Mouse (Mus musculus) frontal cortex, adult 2 months (tissue): ENCODE data around the gene Arl6ip5. TPM values are rescaled to one million over a fixed set of nuclear protein-coding genes. Genes with fewer than 3 reads are reported as not detected.

Experiments used
- DNase-seq, 2 experiments: peaks; one replicate each; pipeline ENCODE4 v3.0.0; 2022; ENCODE audit warnings: low spot score in 1 of 2; ENCODE audit errors: extremely low spot score in 1 of 2
- polyA plus RNA-seq: library from polyadenylated mRNA; depleted of rRNA; stranded (reverse); fragments of >200 nt; gene quantifications from 2 replicates; pipeline ENCODE4 v1.2.3, GENCODE M21; 2012; rRNA removed

Arl6ip5 gene
- polyA plus RNA-seq, 1 experiment = 175 TPM

DNA sequence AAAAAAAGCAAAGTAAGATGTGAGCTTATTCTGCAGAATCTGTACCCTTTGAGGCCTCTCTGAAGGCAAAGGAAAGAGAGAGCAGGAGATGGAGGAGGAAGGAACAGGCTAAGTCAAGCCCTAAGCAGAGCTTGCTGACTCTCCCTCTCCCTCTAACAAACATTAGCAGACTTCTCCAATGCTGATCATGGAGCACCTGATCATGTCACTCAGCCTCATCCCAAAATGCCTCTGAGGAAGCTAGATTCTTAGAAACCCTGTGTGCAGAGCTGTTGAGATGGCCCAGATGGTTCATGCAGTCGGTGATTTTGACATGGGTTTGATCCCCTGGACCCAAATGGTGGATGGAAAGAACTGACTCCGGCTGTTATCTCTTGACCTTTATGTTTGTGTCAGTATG is 56.6 kb downstream of the Arl6ip5 start:
- DNase-seq = no peak

DNA sequence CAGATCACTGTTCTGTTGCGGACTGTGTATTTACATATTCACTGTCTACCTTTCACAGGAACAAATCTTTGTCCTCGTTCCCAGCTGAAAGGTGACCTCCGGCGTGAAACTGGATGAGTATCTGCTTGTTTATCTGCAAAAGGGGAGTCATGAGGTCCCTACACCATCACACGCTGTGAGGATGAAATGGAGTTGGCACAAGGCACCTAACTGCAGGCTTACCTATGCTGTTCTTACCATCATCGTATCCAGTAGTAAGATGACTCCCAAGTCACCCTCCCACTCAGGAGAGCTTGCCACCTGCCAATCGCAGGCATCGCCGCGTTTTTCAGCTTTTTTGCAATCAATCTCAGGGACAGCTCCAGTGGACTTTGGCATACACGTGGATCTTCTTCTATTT is 59.1 kb downstream of the Arl6ip5 start:
- no peak for DNase-seq

DNA sequence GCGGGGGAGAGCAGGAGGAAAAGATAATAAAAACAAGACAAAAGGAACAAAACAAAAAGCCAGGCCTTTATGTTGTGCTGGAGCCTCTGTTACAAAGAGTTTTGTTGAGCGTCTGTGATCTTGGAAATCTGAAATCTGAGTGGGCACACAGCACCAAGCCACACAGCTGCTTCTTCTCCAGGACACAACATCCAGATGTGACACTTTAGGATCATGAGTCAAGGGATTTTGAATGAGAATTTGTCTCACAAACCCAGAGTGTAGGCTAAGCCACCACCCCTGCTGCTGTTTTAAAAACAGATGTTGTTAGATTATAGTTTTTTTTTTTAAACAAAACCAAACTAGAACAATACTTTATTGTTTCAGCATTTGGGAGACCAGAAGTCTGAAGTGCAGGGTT is 61.9 kb downstream of the Arl6ip5 start:
- no peak for DNase-seq

DNA sequence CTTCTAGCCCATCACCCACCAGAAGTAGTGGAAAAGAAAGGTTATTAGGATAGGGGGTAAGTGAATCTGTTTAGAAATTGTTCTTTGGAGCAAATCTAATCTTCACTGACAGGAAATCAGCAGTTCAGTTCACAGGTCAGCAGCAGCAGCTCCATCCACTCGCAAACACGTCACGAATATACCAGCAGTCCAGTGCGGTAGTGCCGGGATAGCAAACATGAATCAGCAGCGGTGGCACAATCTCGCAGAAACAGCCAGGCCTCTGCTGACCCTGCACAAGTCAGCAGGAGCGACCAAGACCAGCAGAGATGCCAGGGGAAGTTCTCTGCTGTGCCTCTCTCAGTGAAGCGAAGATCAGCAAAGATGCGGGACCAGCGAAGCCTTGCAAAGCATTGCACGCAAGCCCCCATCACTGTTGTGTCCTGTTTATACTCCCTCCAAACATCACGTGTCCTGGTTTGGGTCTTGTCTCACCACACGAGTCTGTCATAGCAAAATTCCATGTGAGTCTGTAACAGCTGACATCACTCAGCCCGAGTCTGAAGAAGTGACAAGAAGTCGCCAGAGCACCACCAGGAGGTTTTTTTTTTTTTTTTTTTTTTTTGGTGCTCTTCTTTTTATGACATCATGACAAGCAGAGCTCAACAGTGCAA is 62.7 kb downstream of the Arl6ip5 start:
- no peak for DNase-seq

DNA sequence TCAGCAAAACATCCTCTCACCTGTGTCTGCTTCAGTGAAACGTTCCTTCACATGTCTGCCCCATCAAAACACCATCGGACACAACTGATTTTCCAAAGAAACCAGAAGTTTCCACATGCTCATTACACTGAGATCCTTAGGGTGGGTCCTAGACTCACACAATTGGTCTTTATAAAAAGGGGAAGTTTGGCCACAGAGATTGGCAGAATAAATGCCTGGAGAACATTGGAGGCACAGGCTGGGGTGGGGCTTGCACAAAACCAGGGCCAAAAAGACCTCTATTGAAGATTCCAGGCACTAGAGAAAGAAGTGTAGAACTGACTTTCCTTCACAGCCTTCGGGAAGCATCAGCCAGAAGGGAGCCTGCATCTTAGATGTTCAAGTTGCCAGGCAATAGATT is 63.3 kb downstream of the Arl6ip5 start:
- DNase-seq = no peak

DNA sequence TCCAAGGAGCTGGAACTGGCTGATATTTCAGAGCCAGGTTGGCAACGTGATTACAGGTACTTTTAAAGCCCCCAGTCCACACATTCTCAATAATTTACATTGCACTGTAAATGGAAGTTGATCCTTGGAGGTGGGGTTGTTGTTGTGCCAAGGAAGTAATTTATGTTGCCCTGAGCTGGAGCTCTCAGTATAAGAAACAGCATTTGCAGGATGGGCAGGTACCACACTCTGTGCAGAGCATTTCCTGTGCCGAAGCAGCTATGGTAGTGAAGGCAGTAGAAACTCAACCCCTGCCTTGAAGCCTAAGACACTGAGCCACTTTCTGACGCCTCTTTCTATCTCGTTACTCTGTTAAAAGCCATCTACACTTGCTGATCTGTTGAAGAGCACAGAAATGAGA is 65.3 kb downstream of the Arl6ip5 start:
- no peak for DNase-seq

DNA sequence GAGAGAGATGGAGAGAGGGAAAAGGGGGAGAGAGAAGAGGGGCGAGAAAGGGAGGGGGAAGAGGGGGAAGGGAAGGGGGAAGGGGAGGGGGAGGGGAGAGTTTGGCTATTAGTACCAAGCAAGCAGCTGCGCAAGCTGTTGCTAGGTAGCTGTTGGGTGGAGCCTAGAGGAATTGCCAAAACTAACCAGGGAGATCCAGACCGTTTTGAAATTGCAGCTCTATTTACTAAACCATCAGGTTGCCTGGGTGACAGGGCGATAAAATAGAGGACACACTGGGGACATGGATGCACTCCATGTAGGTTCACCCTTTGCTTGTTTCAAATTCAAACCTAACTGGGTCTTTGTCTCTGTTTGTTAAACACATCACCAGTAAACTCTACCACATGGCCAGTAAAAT is 65.9 kb downstream of the Arl6ip5 start:
- no peak for DNase-seq

DNA sequence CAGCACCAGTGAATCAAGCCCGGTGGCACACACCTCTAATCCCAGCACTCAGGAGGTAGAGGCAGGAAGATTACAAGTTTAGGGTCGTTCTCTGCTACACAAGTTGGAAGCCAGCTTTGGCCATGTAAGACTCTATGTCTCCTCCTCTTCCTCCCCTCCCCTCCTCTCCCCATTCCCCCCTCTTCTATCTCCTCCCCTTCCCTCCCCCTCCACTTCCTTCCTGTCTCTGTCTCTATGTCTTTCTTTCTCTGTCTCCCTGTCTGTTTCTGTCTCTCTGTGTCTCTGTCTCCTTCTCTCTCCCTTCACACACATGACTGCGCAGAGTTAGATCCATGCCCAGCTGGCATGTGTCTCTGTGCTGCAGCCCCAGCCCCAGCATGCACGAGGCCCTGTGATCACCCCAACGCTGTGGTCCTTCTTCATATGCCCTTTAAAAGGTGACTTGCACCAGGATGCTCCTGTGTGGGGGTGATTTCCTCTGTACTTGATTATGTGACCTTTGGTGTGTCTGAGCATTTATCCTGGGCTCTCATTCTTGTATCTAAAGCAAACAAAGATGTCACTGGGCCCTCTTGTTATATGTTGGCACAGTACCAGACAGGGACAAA is 66.5 kb downstream of the Arl6ip5 start:
- DNase-seq = no peak

DNA sequence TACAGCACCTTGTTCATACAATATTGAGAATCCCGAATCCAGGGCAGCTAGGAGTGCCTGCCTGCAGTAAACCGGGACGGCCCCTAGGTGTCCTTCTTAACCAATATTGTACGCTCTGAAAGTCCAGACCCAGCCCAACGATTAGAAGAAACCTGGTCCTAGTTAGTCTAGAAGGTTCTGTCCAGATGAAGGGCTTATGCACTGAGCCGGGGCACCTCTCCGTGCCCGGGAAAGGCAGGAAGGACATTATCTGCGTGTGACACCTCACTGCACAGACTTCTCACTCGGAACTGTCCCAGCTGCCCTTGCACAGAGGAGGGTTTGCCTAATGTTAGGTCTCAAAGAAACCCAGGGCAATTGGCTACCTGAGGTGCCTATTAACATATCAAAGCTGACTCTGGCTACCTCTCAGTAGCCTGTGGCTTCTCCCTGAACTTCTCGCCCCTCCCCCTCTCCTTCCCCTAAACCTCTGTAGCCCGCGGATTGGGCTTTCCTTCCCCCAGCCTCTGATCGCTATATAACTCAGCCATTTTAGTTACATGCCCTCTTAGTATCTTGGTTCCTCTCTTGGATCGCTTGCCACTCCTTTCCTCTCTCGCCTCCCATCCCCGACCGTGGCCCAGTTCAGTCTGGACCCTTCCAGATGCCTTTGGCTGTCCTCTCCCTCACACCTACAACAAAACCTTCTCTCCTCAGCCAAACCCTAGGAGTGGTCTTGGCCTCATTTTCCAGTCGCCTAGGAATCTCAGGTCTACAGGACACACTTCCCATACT is 67.7 kb downstream of the Arl6ip5 start:
- peak; percentile 53 to 89 for DNase-seq

DNA sequence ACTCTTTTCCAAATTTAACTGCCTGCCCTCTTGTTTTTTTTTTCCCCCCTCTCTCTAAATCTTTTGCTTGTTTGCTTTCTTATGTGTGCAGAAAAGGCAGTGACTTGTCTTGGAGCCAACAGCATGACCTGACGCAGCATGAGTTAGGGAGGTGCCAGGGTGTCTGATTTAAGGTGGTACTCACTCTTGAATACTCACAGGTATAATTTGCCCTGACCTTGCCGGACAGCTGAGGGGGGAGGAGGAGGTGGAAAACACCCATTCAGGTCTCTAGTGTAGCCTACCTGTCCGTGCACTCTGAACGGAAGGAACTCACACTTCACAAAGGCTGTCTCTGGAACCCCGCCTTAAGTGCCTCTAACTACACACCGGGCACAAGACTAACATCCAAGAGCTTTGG is 68.4 kb downstream of the Arl6ip5 start:
- DNase-seq = no peak

Other genes starting within 250 kb of the Arl6ip5 start
- gene Fam19a4, start 150.3 kb upstream of the Arl6ip5 start, polyA plus RNA-seq = 0.38 and 0.48 TPM in 2 replicates
- 31.4 and 33.8 TPM in 2 replicates for gene Eogt, start 61.5 kb upstream of the Arl6ip5 start, polyA plus RNA-seq
- gene Tmf1, start 31.6 kb upstream of the Arl6ip5 start, polyA plus RNA-seq = 9.3 and 11.5 TPM in 2 replicates
- 56.0 and 63.3 TPM in 2 replicates for gene Uba3, start 5.0 kb upstream of the Arl6ip5 start, polyA plus RNA-seq
- gene Lmod3, start 42.1 kb downstream of the Arl6ip5 start, polyA plus RNA-seq = 0.15 TPM in 1 of 2 replicates, not detected in the other